Comparison of ENCODE assay signal across 8 mouse cellular contexts in genomic region chr2:163438246-163438618, GRCm38 (mm10). TPM values are rescaled to one million over a fixed set of nuclear protein-coding genes. Genes with fewer than 3 reads are reported as not detected.
A peak's percentile ranks its signal among the peaks of the same experiment; 100 is the strongest.
DNase-seq lines count a peak whose midpoint lies in the region; ATAC-seq and TF ChIP-seq lines count a peak whose summit lies in the region.

Gene Gdap1l1 (plus strand): TSS chr2:163438476.

- no peak within 1 kb of the TSS for H3K9ac ChIP-seq in liver, embryonic 12.5 days
- no peak within 1 kb of the TSS for H3K9ac ChIP-seq in liver, postnatal 0 days (replicated peaks)

- no peaks in the 10 kb centered on the region for H3K9me3 ChIP-seq in liver, embryonic 12.5 days (replicated peaks)
- H3K9me3 ChIP-seq in liver, postnatal 0 days (ENCODE audit: low read length): no peaks in the 10 kb centered on the region

- H3K36me3 ChIP-seq in liver, embryonic 12.5 days: no peaks in the 10 kb centered on the region
- no peaks in the 10 kb centered on the region for H3K36me3 ChIP-seq in liver, postnatal 0 days (replicated peaks; ENCODE audit: insufficient read depth, low read length)

- TF ChIP-seq EP300 in liver, postnatal 0 days (IDR thresholded peaks at IDR 0.05; ENCODE audit: low read depth): no peak

- H3K4me3 ChIP-seq in liver, embryonic 12.5 days: peak within 1 kb of the TSS; percentile 29
- no peak within 1 kb of the TSS for H3K4me3 ChIP-seq in liver, postnatal 0 days (ENCODE audit: low read depth, low read length)
- peak within 1 kb of the TSS; percentile 87 for H3K4me3 ChIP-seq in olfactory bulb, adult 2 months (ENCODE audit: insufficient read depth, low read depth, low read length)

- WGBS in liver, embryonic 12.5 days (ENCODE audit: insufficient replicate concordance): 4% methylated on average over 12 of the region's 18 CpGs
- 3% methylated on average over 15 of the region's 18 CpGs for WGBS in liver, postnatal 0 days (ENCODE audit: insufficient replicate concordance)
- WGBS in olfactory bulb, adult 2 months: under 1% methylated on average over 18 of the region's 18 CpGs

- TF ChIP-seq POLR2A in olfactory bulb, adult 2 months (IDR thresholded peaks at IDR 0.05; ENCODE audit: insufficient read depth, low read depth, low read length): peak; percentile 55

- H3K27ac ChIP-seq in liver, embryonic 12.5 days: no peak within 1 kb of the TSS
- H3K27ac ChIP-seq in liver, postnatal 0 days (ENCODE audit: low read depth): no peak within 1 kb of the TSS
- peak within 1 kb of the TSS; percentile 62 for H3K27ac ChIP-seq in olfactory bulb, adult 2 months (ENCODE audit: insufficient read depth, low read depth, low read length)

- TF ChIP-seq CTCF in liver, postnatal 0 days (IDR thresholded peaks at IDR 0.05; ENCODE audit: low read depth): no peak
- TF ChIP-seq CTCF in olfactory bulb, adult 2 months (IDR thresholded peaks at IDR 0.05; ENCODE audit: insufficient read depth, low read depth, low read length): no peak

- no peak for ATAC-seq in liver, embryonic 12.5 days
- ATAC-seq in liver, postnatal 0 days: no peak

- DNase-seq in liver, postnatal 0 days: no peak
- DNase-seq in cerebellum, postnatal 25 days: peak; percentile 86 to 90
- DNase-seq in frontal cortex, postnatal 25 days (ENCODE audit: low spot score in 2 of 2): peak; percentile 52 to 61
- DNase-seq in left cerebral cortex, adult 8-10 months (ENCODE audit: low spot score in 2 of 2): peak; percentile 58 to 77
- DNase-seq in urinary bladder, postnatal 36 days (ENCODE audit: low spot score in 2 of 2): no peak
- DNase-seq in thymus, postnatal 10 days (ENCODE audit: low spot score in 2 of 2): no peak

- peaks cover 55% of the 10 kb centered on the region for H3K27me3 ChIP-seq in liver, embryonic 12.5 days (replicated peaks)
- peaks cover 17% of the 10 kb centered on the region for H3K27me3 ChIP-seq in liver, postnatal 0 days (ENCODE audit: insufficient read depth, low read length)

- peak within 1 kb of the TSS; percentile 49 for H3K4me2 ChIP-seq in liver, embryonic 12.5 days
- H3K4me2 ChIP-seq in liver, postnatal 0 days (ENCODE audit: low read depth, low read length): no peak within 1 kb of the TSS; the same call in 1 of the 2 replicates

- no peaks in the 10 kb centered on the region for H3K4me1 ChIP-seq in liver, embryonic 12.5 days
- H3K4me1 ChIP-seq in liver, postnatal 0 days (ENCODE audit: insufficient read depth): no peaks in the 10 kb centered on the region
- H3K4me1 ChIP-seq in olfactory bulb, adult 2 months (ENCODE audit: control insufficient read depth, insufficient read depth, low read length): peaks cover 15% of the 10 kb centered on the region

RNA-seq across cellular contexts. Expression of gene Gdap1l1, which starts in this region (rescaled TPM):
- polyA plus RNA-seq in liver, embryonic 12.5 days (2016; fragmentation: Nextera tagmentation; extraction: Ambion mirVana): 0.19 and 0.36 TPM in 2 replicates
- not detected in 2 replicates for polyA plus RNA-seq in liver, postnatal 0 days (2015; fragmentation: Nextera tagmentation; extraction: Ambion mirVana)
- 10 to 100 TPM; 61.0 to 66.6 (median 63.2) TPM for total RNA-seq in left cerebral cortex, adult 8-10 months (2022)
- polyA plus RNA-seq in olfactory bulb, adult 2 months (2012; ENCODE audit: insufficient read depth, insufficient read length, low replicate concordance, missing spikeins): not detected in 2 replicates

Comparison
In these comparisons a context has a peak if more than half of its experiments do, and no peak if none do; other contexts are left out.
1. DNase-seq: peak in cerebellum, postnatal 25 days (2 of 2), frontal cortex, postnatal 25 days (2 of 2) and left cerebral cortex, adult 8-10 months (2 of 2); none in liver, postnatal 0 days (single experiment), urinary bladder, postnatal 36 days (0 of 2) and thymus, postnatal 10 days (0 of 2).